Mouse (Mus musculus) olfactory bulb, adult 2 months (tissue): ENCODE results near the gene 1700022I11Rik. TPM values are rescaled to one million over a fixed set of nuclear protein-coding genes. Genes with fewer than 3 reads are reported as not detected.
A peak's percentile ranks its signal among the peaks of the same experiment; 100 is the strongest.

ENCODE experiments used
- H3K27ac ChIP-seq: fragments of 200-500 bp; 2 replicates; pipeline ENCODE4 v1.5.1; 2012; ENCODE audit warnings: low read depth, low read length; ENCODE audit not compliant: insufficient read depth
- H3K4me1 ChIP-seq: fragments of 200-500 bp; 2 replicates; pipeline ENCODE4 v1.6.1; 2012; ENCODE audit warnings: low read length; ENCODE audit not compliant: control insufficient read depth, insufficient read depth
- H3K4me3 ChIP-seq: fragments of 200-500 bp; 2 replicates; pipeline ENCODE4 v1.5.1; 2012; ENCODE audit warnings: mild to moderate bottlenecking, low read depth, low read length, moderate library complexity; ENCODE audit not compliant: insufficient read depth
- CTCF ChIP-seq: fragments of 200-500 bp; IDR thresholded peaks from 2 replicates; pipeline ENCODE4 v1.5.1; 2012; ENCODE audit warnings: low read depth, mild to moderate bottlenecking, low read length, moderate library complexity; ENCODE audit not compliant: insufficient read depth
- POLR2A ChIP-seq: fragments of 200-500 bp; IDR thresholded peaks from 2 replicates; pipeline ENCODE4 v1.6.1; 2012; ENCODE audit warnings: mild to moderate bottlenecking, low read depth, low read length, moderate library complexity; ENCODE audit not compliant: insufficient read depth
- WGBS: fragments of 180-500 bp; shearing (Covaris S2); methylation state at CpG from one replicate; pipeline ENCODE4 v1.1.7; 2018; 5-methylcytosine and 5-hydroxymethylcytosine counted together
- polyA plus RNA-seq: library from polyadenylated mRNA; stranded (reverse); fragments of >200 nt; gene quantifications from 2 replicates; pipeline ENCODE4 v1.2.4, GENCODE M21; 2012; ENCODE audit warnings: low replicate concordance; ENCODE audit not compliant: missing spikeins, insufficient read depth, insufficient read length

1700022I11Rik gene
- polyA plus RNA-seq, 1 experiment = not detected

DNA sequence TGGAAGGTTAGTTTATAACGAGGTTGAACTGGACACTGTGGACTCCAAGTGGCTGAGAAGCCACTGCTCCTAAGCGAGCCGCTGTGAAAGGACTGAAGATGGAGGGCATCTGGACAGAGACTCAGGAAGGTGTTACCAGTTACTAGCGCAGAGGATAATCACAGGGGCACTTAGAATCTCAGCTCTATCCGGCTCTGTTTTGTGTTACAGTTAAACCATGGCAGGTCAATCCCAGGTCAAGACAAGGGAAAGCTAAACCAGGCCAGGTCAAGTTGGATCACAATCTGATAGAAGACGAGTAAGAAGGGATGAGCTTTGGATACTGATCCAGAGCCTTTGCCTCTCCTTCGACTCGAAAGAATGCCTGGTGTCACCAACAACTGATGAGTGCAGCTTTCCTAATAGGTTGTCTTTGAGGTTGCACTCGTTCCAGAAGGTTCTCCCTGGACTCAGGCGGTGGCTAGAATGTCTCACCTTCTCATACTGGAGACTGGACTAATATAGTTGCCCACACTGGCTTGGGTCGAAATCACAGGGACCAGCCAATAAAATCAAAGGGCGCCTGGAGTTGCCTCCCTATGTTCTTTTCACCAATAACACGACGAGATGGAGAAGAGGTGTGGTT, 20.2 kb upstream of the 1700022I11Rik start:
- H3K4me1 ChIP-seq = peaks cover 36% of the 10 kb centered on the region
- H3K4me3 ChIP-seq = peak overlapping the region; percentile 79
- H3K27ac ChIP-seq = peak overlapping the region; percentile 88
- 3% methylated on average over 14 of the region's 14 CpGs for WGBS
- no peak for TF ChIP-seq CTCF
- TF ChIP-seq POLR2A = no peak

DNA sequence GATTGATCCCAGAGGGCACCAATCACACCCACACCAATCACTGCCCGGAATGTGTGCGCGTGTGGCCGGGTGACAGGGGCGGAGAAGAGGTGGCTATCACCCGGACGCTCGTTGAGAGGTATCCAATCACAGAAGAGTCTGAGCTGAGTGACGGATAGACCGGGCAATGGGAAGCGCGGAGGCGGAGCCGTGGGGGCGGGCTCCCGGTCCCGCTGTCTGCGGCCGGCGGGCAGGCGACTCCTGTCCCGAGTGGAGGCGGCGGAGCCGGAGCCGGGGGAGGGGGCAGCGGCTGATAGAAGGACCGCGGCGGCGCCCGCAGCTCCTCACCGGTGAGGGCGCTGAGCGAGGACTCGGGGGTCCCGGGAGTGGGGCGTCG, 19.7 kb upstream of the 1700022I11Rik start, which contains the start of gene Dnajb5:
Dnajb5 (plus strand) TSS at position 139 of the 376 bp plus-strand sequence.
- peaks cover 36% of the 10 kb centered on the region for H3K4me1 ChIP-seq
- H3K4me3 ChIP-seq = peak within 1 kb of the TSS; percentile 79

GRCm38 (mm10) chr4:42950065-42950558, 19.3 kb upstream of the 1700022I11Rik start:
- WGBS = 1% methylated on average over 26 of the region's 27 CpGs
- Histone ChIP-seq H3K4me1 (peaks cover 36% of the 10 kb centered on the region), H3K4me3 (peak overlapping the region; percentile 79), H3K27ac (peak overlapping the region; percentile 96)
- no peak for TF ChIP-seq CTCF
- TF ChIP-seq POLR2A = no peak; the same call in 1 of the 2 replicates

More for the DNA sequence above, 19.7 kb upstream of the 1700022I11Rik start, which contains the start of gene Dnajb5:
- peak within 1 kb of the TSS; percentile 96 for H3K27ac ChIP-seq
- 1% methylated on average over 38 of the region's 39 CpGs for WGBS
- TF ChIP-seq CTCF = no peak
- TF ChIP-seq POLR2A = peak; percentile 92

- H3K27ac ChIP-seq = peak overlapping the region; percentile 91
- H3K4me1 ChIP-seq = peaks cover 38% of the 10 kb centered on the region
- H3K4me3 ChIP-seq = peak overlapping the region; percentile 79
- WGBS = 20% methylated on average over 11 of the region's 11 CpGs
- TF ChIP-seq CTCF = no peak
- no peak for TF ChIP-seq POLR2A
These were observed 17.9 kb upstream of the 1700022I11Rik start for GRCm38 (mm10) chr4:42951206-42952195.

GRCm38 (mm10) chr4:42952563-42952962, 16.8 kb upstream of the 1700022I11Rik start:
- peak overlapping the region; percentile 91 for H3K27ac ChIP-seq
- TF ChIP-seq POLR2A = no peak
- no peak for TF ChIP-seq CTCF
- WGBS = 52% methylated on average over 7 of the region's 7 CpGs
- peaks cover 40% of the 10 kb centered on the region for H3K4me1 ChIP-seq
- H3K4me3 ChIP-seq = peak overlapping the region; percentile 79

DNA sequence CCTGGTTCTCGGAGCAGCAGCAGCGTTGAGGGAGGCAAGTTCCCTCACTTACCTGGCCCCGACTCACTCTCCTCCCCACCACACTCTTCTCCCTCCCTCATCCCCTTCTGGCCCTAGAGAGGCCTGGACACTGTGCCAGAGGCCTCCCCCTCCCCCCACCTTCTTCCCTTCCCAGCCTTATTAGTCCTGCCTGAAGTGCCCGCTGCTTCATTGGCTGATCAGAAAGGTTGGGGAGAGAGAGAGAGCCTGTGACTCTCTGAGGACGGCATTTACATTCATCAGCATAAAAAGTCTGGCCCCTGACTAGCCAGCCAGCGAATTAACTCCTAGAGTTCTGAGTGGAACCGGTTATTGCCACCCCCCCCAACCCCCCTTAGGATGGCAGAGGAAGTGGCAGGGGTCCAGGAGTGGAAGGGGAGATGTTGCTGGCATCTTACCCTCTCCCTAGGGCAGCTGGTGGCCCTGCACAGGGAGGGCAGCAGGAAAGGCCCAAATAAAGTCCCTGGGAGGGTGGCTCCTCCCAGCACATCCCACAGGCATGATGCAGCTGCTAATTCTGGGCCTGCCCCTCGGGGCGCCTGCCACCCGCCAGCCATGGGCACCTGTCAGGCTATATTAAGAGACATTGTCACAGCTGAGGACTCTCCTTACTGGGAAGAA, 15.8 kb upstream of the 1700022I11Rik start:
- H3K4me3 ChIP-seq = peak overlapping the region; percentile 79
- peaks cover 42% of the 10 kb centered on the region for H3K4me1 ChIP-seq
- WGBS = 9% methylated on average over 10 of the region's 10 CpGs
- peak overlapping the region; percentile 91 for H3K27ac ChIP-seq
- TF ChIP-seq POLR2A (peak; percentile 42; the same call in 1 of the 2 replicates), CTCF (no peak)

- 3% methylated on average over 10 of the region's 10 CpGs for WGBS
- peak overlapping the region; percentile 36 for H3K4me3 ChIP-seq
- peak overlapping the region; percentile 72 for H3K27ac ChIP-seq
- H3K4me1 ChIP-seq = peaks cover 47% of the 10 kb centered on the region
- TF ChIP-seq CTCF = peak; percentile 86
- no peak for TF ChIP-seq POLR2A
These were observed 15.1 kb upstream of the 1700022I11Rik start for GRCm38 (mm10) chr4:42954297-42954696.

- no peak for TF ChIP-seq POLR2A
- 58% methylated on average over 3 of the region's 3 CpGs for WGBS
- H3K27ac ChIP-seq = no peak overlapping the region
- peaks cover 49% of the 10 kb centered on the region for H3K4me1 ChIP-seq
- H3K4me3 ChIP-seq = no peak overlapping the region
These were observed 14.2 kb upstream of the 1700022I11Rik start for GRCm38 (mm10) chr4:42955200-42955599.
